Mouse (Mus musculus): ENCODE results near the gene Polr3b. TPM values are rescaled to one million over a fixed set of nuclear protein-coding genes. Genes with fewer than 3 reads are reported as not detected.

The Polr3b gene
- polyA plus RNA-seq, 1 experiment from 2014 or later, result 17.2 TPM

GRCm38 (mm10) chr10:84757426-84758199 is 135.5 kb downstream of the Polr3b start:
- no peak for ATAC-seq
- peak overlapping the region; percentile 74 for H3K9ac ChIP-seq (replicated peaks)
- H3K27me3 ChIP-seq, result peaks cover 41% of the 10 kb centered on the region
- peak overlapping the region; percentile 92 for H3K27ac ChIP-seq
- H3K4me3 ChIP-seq (replicated peaks), result peak overlapping the region; percentile 46
- 1% methylated on average over 22 of the region's 22 CpGs for WGBS
- H3K4me2 ChIP-seq (replicated peaks), result peak overlapping the region; percentile 78
- peaks cover 71% of the 10 kb centered on the region for H3K4me1 ChIP-seq (replicated peaks)
- H3K9me3 ChIP-seq, result no peaks in the 10 kb centered on the region
- H3K36me3 ChIP-seq, result no peaks in the 10 kb centered on the region

GRCm38 (mm10) chr10:84758200-84758468 is 136.0 kb downstream of the Polr3b start:
- Histone ChIP-seq H3K4me3 (replicated peaks) (peak overlapping the region; percentile 46), H3K36me3 (no peaks in the 10 kb centered on the region), H3K9me3 (no peaks in the 10 kb centered on the region), H3K9ac (replicated peaks) (peak overlapping the region; percentile 74), H3K4me2 (replicated peaks) (peak overlapping the region; percentile 78), H3K4me1 (replicated peaks) (peaks cover 76% of the 10 kb centered on the region), H3K27ac (peak overlapping the region; percentile 92; the same call in 1 of the 2 replicates), H3K27me3 (peaks cover 36% of the 10 kb centered on the region)
- whole genome bisulfite sequencing, result 2% methylated on average over 5 of the region's 5 CpGs
- no peak for ATAC-seq

- no peak for ATAC-seq
- WGBS, result under 1% methylated on average over 51 of the region's 51 CpGs
- Histone ChIP-seq H3K36me3 (no peaks in the 10 kb centered on the region), H3K27ac (peak overlapping the region; percentile 92), H3K27me3 (peaks cover 36% of the 10 kb centered on the region), H3K9me3 (no peaks in the 10 kb centered on the region), H3K4me3 (replicated peaks) (peak overlapping the region; percentile 46), H3K4me2 (replicated peaks) (peak overlapping the region; percentile 78), H3K9ac (replicated peaks) (peak overlapping the region; percentile 74), H3K4me1 (replicated peaks) (peaks cover 80% of the 10 kb centered on the region)
Measured at GRCm38 (mm10) chr10:84758483-84759431, 136.7 kb downstream of the Polr3b start.

- peak overlapping the region; percentile 92 for H3K27ac ChIP-seq
- H3K4me2 ChIP-seq (replicated peaks), result peak overlapping the region; percentile 78
- peak overlapping the region; percentile 46 for H3K4me3 ChIP-seq (replicated peaks)
- H3K36me3 ChIP-seq, result no peaks in the 10 kb centered on the region
- WGBS, result 2% methylated on average over 16 of the region's 16 CpGs
- no peaks in the 10 kb centered on the region for H3K9me3 ChIP-seq
- 0 out of 2 replicates have a peak, but pooled peaks have one; percentile 0 for ATAC-seq
- H3K4me1 ChIP-seq (replicated peaks), result peaks cover 81% of the 10 kb centered on the region
- H3K27me3 ChIP-seq, result peaks cover 31% of the 10 kb centered on the region
- peak overlapping the region; percentile 74 for H3K9ac ChIP-seq (replicated peaks)
Measured at GRCm38 (mm10) chr10:84759511-84760117, 137.5 kb downstream of the Polr3b start.

- H3K36me3 ChIP-seq, result no peaks in the 10 kb centered on the region
- peaks cover 29% of the 10 kb centered on the region for H3K27me3 ChIP-seq
- H3K27ac ChIP-seq, result peak overlapping the region; percentile 92
- H3K9me3 ChIP-seq, result no peaks in the 10 kb centered on the region
- H3K4me1 ChIP-seq (replicated peaks), result peaks cover 76% of the 10 kb centered on the region
- peak overlapping the region; percentile 46 for H3K4me3 ChIP-seq (replicated peaks)
- peak; percentile 62 for ATAC-seq
- WGBS, result 6% methylated on average over 46 of the region's 46 CpGs
- H3K9ac ChIP-seq (replicated peaks), result peak overlapping the region; percentile 74
- H3K4me2 ChIP-seq (replicated peaks), result peak overlapping the region; percentile 78
Measured at GRCm38 (mm10) chr10:84760118-84761111, 138.3 kb downstream of the Polr3b start.

- Histone ChIP-seq H3K4me2 (replicated peaks) (no peak overlapping the region), H3K9ac (replicated peaks) (no peak overlapping the region), H3K36me3 (no peaks in the 10 kb centered on the region), H3K9me3 (no peaks in the 10 kb centered on the region), H3K27me3 (no peaks in the 10 kb centered on the region), H3K4me3 (replicated peaks) (no peak overlapping the region), H3K27ac (no peak overlapping the region), H3K4me1 (replicated peaks) (peaks cover 23% of the 10 kb centered on the region)
- no peak for ATAC-seq
- 86% methylated on average over 10 of the region's 10 CpGs for WGBS
Measured at GRCm38 (mm10) chr10:84768766-84769165, 146.7 kb downstream of the Polr3b start.

- H3K36me3 ChIP-seq, result no peaks in the 10 kb centered on the region
- no peak for ATAC-seq
- no peak overlapping the region for H3K4me3 ChIP-seq (replicated peaks)
- H3K27me3 ChIP-seq, result no peaks in the 10 kb centered on the region
- no peaks in the 10 kb centered on the region for H3K9me3 ChIP-seq
- no peak overlapping the region for H3K9ac ChIP-seq (replicated peaks)
- peaks cover 20% of the 10 kb centered on the region for H3K4me1 ChIP-seq (replicated peaks)
- 77% methylated on average over 4 of the region's 4 CpGs for WGBS
- H3K4me2 ChIP-seq (replicated peaks), result no peak overlapping the region
- no peak overlapping the region for H3K27ac ChIP-seq
Measured at GRCm38 (mm10) chr10:84772380-84773130, 150.5 kb downstream of the Polr3b start.

- Histone ChIP-seq H3K4me1 (replicated peaks) (peaks cover 20% of the 10 kb centered on the region), H3K9me3 (no peaks in the 10 kb centered on the region), H3K27ac (no peak overlapping the region), H3K36me3 (no peaks in the 10 kb centered on the region), H3K27me3 (no peaks in the 10 kb centered on the region), H3K4me2 (replicated peaks) (no peak overlapping the region), H3K9ac (replicated peaks) (no peak overlapping the region), H3K4me3 (replicated peaks) (no peak overlapping the region)
- no peak for ATAC-seq
- WGBS, result 95% methylated on average over 4 of the region's 4 CpGs
Measured at GRCm38 (mm10) chr10:84773889-84774288, 151.8 kb downstream of the Polr3b start.

- no peaks in the 10 kb centered on the region for H3K36me3 ChIP-seq
- no peak for ATAC-seq
- no peak overlapping the region for H3K9ac ChIP-seq (replicated peaks)
- no peak overlapping the region for H3K27ac ChIP-seq
- no peaks in the 10 kb centered on the region for H3K27me3 ChIP-seq
- 88% methylated on average over 12 of the region's 12 CpGs for WGBS
- no peak overlapping the region for H3K4me3 ChIP-seq (replicated peaks)
- H3K4me1 ChIP-seq (replicated peaks), result peaks cover 20% of the 10 kb centered on the region
- no peak overlapping the region for H3K4me2 ChIP-seq (replicated peaks)
- H3K9me3 ChIP-seq, result no peaks in the 10 kb centered on the region
Measured at GRCm38 (mm10) chr10:84774573-84774972, 152.5 kb downstream of the Polr3b start.

Measured in midbrain, embryonic 13.5 days (tissue).